Mouse (Mus musculus) heart, postnatal 4 days (tissue): ENCODE data around the gene Dnajc24. TPM values are rescaled to one million over a fixed set of nuclear protein-coding genes. Genes with fewer than 3 reads are reported as not detected.

Experiments used
- DNase-seq: peaks from one replicate; pipeline ENCODE4 v3.0.0; 2021
- microRNA-seq, 2 experiments: library from miRNA; unstranded; fragments of <30 nt; microRNA quantifications; one replicate each; pipeline ENCODE4 v1.2.0; 2021 to 2022
- total RNA-seq, 2 experiments: library from RNA; stranded (reverse); gene quantifications; 2 replicates each; pipeline ENCODE4 v1.2.3; 2021

The Dnajc24 gene
- 10 to 100 TPM; 19.2 to 20.3 TPM for total RNA-seq

GRCm38 (mm10) chr2:106002835-106003739, at the start of gene Dnajc24:
Gene Dnajc24, minus strand, starts transcription at chr2:106003549.
- peak; percentile 92 for DNase-seq

GRCm38 (mm10) chr2:106046686-106047085, 43.3 kb upstream of the Dnajc24 start:
- no peak for DNase-seq

GRCm38 (mm10) chr2:106042495-106042894, 39.1 kb upstream of the Dnajc24 start:
- no peak for DNase-seq

- no peak for DNase-seq
Observed at GRCm38 (mm10) chr2:106041961-106042360, 38.6 kb upstream of the Dnajc24 start.

- no peak for DNase-seq
Observed at GRCm38 (mm10) chr2:106038286-106038685, 34.9 kb upstream of the Dnajc24 start.

- no peak for DNase-seq
Observed at GRCm38 (mm10) chr2:106024895-106025294, 21.5 kb upstream of the Dnajc24 start.

GRCm38 (mm10) chr2:106008415-106008814, 5.1 kb upstream of the Dnajc24 start:
- DNase-seq = no peak

- no peak for DNase-seq
Observed at GRCm38 (mm10) chr2:105987999-105988398, 15.3 kb downstream of the Dnajc24 start.

- no peak for DNase-seq
Observed at GRCm38 (mm10) chr2:105987131-105987530, 16.2 kb downstream of the Dnajc24 start.

GRCm38 (mm10) chr2:105985206-105985605, 18.1 kb downstream of the Dnajc24 start:
- no peak for DNase-seq

- DNase-seq = no peak
Observed at GRCm38 (mm10) chr2:105978065-105978464, 25.3 kb downstream of the Dnajc24 start.

- no peak for DNase-seq
Observed at GRCm38 (mm10) chr2:105973941-105974340, 29.4 kb downstream of the Dnajc24 start.

GRCm38 (mm10) chr2:105963447-105963846, 39.9 kb downstream of the Dnajc24 start:
- DNase-seq = no peak

GRCm38 (mm10) chr2:105953862-105954261, 49.5 kb downstream of the Dnajc24 start:
- no peak for DNase-seq

GRCm38 (mm10) chr2:105951350-105951940, 51.9 kb downstream of the Dnajc24 start:
- no peak for DNase-seq

- DNase-seq = no peak
Observed at GRCm38 (mm10) chr2:105950131-105950530, 53.2 kb downstream of the Dnajc24 start.

GRCm38 (mm10) chr2:105917623-105918346, 85.6 kb downstream of the Dnajc24 start:
- no peak for DNase-seq

Small RNA genes lying within 50 kb of the gene (microRNA-seq; reads per million reads assigned to microRNA genes)
- gene Gm22002 = 0 reads per million in 2 experiments

Other genes starting within 250 kb of the Dnajc24 start
- gene Elp4, start 99.0 kb downstream of the Dnajc24 start, total RNA-seq = 10 to 100 TPM; 18.8 TPM
- 10 to 100 TPM; 61.1 to 66.3 TPM for gene Immp1l, start 98.9 kb downstream of the Dnajc24 start, total RNA-seq